Mouse (Mus musculus): ENCODE data around the gene Ramp1.

Gene Ramp1

DNA sequence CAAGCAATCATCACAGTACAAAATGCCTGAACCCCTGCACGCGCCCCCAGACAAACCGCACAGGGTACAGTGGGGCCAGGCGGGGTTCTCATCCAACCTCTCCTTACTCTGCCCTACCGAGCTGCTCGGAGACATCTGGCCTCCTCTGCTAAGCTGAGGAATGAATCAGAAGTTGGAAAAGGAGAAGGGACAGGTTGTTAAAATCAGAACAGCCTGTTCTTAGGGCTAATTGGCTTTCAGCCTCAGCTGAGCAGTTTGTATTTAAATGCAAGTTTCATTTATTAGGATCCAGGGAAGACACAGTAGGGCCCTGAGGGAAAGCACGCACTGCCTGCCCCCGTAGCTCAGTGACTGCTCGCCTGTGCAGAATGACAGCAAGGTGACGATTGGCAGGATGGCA, 20.2 kb downstream of the Ramp1 start:
- peak in 1 of 2 experiments; percentile 46 for DNase-seq (ENCODE audit: low spot score in 2 of 2)

DNA sequence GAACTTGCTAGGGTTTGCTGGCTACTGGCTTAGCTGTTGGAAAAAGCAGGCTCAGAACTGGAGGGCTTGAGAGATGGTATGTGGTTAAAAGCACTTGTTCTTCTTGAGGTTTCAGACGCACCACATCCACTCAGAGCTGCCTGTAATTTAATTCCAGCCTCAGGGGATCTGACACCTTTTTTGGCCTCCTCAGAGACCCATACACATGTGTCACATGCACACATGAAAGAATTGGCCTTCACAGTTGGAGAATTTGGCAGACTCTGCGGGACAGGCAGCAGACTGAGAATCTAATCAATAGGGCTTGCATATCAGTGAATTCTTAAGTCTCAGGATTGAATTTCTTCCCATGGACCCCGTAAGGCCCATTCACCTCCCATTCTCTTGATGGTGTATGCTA, 21.5 kb downstream of the Ramp1 start:
- no peak for DNase-seq (ENCODE audit: low spot score in 2 of 2)

DNA sequence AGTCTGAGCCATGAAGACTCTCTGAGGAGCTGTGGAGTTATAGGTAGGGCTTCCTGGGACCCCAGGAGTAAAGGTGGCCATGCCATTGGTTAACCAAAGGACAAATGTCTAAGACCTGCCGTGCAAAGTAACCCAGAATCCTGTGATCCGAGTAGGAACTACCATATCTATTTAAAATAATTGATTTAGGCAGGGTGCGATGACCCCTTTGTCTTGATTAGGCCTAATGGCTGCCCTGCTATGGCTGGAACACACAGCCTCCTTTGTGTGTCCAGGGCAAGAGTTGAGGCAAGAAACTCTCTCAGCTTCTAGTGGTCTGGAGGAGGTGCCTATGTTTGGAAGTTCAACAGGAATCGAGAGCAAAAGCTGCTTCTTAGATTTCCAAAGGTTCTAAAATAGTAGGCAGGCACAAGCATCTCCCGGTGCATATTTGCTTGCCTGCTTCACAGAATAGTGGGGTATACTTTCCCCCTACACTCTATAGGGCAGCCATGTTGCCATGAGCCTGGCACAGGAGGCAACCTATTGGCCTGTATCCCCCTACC, 24.7 kb downstream of the Ramp1 start:
- DNase-seq (ENCODE audit: low spot score in 2 of 2) = no peak

DNA sequence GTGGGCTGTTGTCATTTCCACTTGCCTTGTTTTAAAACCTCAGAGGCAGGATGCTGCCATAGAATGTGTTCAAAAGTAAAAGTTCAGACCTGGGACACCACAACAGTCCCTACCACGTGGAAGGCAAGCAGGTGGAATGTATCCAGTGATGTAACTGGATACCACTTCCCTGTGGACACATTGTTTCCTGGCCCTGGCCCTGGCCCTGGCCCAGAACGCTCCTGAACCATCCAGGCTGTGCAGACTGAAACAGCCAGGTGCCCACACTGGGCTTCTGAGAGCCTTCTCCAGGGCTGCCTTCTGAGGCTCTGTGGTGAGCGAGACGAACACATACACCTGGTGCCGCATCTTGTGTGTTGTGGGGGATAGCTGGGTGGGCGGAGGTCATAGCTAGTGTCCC, 26.0 kb downstream of the Ramp1 start:
- DNase-seq (ENCODE audit: low spot score in 2 of 2) = no peak

DNA sequence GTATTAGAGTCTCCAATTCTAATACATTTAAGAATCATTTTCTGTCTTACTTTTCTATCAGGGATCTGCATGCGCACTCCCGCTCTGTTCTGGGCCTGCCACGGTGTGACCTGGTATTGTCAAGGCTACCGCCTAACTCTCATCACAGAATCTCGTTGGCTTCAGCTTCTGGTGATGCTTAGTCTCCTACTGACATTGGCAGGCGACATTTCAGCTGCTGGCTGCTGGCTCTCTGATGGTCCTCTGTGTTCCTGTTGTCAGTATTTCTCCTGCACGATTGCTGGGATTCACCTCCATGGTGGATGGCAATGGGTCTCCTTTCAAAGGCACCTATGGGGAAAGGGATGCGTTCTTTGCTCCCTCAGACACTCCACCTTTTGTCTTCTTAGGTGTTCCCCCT, 26.7 kb downstream of the Ramp1 start:
- DNase-seq (ENCODE audit: low spot score in 2 of 2) = no peak

DNA sequence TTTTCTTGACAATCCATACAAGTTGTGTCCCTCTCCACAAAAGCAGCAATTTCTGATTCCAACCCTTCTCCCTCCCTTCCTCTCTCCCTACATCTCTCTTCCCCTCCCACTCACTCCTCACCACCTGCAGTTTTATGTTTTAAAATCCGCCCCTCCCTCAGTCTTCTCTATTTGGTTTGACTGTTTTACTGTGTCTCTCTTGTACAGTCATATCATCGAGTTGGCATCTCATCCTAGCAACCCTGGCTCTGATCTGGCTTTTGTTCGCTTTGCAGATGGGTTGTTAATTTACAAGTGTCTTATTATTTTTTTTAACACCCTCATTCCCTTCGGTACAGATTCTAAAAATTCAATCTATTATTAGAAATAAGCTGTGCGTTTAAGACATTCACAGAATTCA, 27.3 kb downstream of the Ramp1 start:
- peak; percentile 41 to 50 for DNase-seq (ENCODE audit: low spot score in 2 of 2)

DNA sequence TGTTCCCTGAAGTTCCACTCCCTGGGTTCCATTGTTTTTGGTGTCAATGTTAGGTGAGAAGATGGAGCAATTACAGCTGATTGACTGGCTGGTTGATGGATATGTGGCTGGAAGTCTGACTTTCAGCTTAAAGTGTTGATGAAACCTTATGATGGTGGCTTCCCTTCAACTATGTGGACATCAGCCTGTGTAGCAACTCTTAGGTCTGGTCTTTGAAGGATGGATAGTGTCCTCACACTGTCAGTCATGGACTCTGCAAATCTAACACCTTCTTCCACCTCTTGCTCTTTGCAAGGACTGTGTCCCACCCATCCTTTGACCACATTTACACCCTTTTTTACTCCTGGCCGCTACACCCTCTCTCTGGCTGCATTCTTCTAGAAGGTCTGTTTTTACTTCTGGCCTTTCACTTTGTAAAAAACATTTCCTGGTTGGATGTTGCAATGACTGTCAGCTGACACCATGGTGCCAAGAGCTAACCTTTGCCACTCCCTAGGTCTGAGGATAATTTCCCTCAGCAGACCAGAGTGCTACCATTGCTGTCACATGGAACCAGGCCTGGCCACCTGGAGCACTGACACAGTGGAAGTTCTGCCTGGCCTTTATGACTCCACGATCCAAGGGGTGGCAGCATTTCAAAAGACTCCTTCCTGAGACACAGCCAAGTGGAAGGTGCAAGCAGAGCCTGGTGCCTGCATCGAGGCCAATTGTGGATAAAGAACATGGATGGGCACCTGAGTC, 27.9 kb downstream of the Ramp1 start:
- DNase-seq (ENCODE audit: low spot score in 2 of 2) = no peak

DNA sequence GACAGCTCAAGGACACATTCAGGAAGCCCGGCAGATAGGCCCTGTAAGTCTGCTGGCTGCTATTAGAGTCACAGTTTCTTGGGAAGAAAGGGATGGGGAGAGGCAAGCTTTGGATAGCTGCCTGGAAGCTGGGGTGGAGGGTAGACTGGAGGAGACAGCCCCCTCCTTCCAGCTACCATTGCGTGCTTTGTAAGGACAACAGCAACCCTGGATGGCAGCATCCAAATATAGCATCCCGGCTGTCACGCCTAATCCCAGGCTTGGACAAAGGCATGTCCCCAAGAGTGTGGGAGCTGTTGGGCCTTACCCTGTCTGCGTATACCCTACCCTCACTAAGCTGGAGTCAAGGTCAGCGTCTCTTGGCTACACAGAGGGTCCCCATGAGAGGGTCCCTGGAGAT, 29.7 kb downstream of the Ramp1 start:
- DNase-seq (ENCODE audit: low spot score in 2 of 2) = peak; percentile 71 to 73

DNA sequence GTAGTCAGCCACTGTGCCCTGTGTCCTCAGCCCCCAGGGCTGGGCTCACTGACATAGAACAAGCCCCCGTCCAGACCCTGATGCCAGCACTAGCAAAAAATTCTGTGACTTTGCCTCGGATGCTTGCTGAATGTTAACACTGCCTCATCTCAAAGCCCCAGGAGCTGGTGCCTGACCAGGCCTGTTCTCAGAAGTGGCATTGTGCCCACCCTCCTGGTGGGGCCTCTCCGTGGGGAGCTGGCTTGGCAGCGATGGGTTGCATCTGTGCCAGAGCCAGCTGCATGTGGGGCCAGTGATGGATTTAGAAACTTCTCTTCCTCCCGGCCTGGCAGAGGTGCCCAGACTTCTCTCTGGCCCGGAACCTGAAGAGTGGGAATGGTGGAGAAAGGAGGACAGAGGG, 30.2 kb downstream of the Ramp1 start:
- peak; percentile 76 to 85 for DNase-seq (ENCODE audit: low spot score in 2 of 2)

DNA sequence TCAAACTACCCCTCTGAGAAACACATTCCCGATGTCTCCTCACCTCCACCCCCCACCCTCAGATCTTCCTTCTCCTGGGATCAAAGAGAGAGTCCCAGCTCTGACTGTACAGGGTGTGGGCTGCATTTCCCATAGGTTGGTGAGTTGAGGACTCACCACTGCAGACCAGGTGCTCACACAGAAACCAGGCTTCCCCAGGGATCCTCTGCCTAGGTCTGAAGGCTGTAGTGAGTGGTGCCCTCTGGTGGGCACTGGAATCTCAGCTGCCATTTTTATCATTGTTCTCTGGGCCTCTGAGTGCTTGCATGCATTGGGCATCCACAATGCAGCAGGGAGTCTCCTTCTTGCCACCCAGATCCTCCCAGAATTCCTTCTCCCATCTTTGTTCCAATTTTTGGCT, 31.5 kb downstream of the Ramp1 start:
- peak; percentile 76 to 81 for DNase-seq (ENCODE audit: low spot score in 2 of 2)

DNA sequence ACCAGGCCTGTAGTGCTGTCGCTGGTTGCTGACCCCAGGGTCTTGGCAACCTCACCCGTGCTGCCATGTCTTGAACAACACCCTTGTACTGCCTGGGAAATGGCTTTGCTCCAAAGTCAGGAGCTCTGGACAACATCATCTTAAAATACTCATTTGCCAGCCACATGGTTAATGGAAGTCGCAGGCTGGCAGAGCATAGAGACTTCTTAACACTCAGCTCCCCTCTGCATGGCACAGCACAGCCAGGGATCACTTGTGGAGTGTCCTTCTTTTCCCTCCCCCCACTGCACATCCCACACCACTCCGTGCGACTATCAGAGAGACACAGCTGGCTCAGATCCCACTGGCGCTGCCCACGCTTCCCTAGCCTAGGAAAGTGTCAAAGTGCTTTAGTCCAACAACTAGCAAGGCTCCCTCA, 32.0 kb downstream of the Ramp1 start:
- peak in 1 of 2 experiments; percentile 53 for DNase-seq (ENCODE audit: low spot score in 2 of 2)

DNA sequence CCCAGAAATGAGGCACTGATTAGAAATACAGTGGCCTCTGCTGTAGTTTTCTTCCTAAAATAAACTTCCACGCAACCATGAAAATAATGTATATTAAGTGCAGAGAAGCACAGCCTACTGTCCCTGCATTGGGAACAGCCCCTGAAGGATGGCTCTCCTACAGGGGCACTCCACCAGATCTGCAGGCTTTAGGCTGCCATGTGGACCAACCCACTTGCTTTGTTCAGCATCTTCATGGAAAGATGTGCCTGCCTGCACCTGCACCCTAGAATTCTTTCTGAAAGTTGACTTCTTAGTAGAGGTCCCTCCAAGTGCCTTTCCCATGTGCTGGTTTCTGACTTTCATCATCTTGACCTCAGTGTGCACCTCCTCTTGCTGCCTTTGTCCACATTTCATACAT, 35.6 kb downstream of the Ramp1 start:
- no peak for DNase-seq (ENCODE audit: low spot score in 2 of 2)

DNA sequence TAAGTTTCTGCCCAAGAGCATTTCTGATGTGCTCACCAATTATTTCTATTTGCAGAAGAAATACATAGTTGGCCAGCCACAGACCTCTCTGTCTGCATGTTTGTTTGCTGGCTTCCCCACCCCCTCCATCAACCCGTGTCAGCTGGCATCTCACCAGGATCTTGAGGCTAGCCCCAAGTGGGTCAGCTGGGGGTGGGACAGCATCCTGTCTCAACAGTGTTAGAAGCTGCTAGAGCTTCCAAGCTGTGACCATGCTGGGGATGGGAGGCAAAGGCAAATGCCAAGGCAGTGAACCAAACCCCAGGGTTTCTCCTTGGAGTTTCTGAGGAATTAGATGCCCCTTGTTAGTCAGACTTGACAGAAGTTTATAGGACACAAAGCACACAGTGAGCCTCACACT, 36.4 kb downstream of the Ramp1 start:
- DNase-seq (ENCODE audit: low spot score in 2 of 2) = no peak

DNA sequence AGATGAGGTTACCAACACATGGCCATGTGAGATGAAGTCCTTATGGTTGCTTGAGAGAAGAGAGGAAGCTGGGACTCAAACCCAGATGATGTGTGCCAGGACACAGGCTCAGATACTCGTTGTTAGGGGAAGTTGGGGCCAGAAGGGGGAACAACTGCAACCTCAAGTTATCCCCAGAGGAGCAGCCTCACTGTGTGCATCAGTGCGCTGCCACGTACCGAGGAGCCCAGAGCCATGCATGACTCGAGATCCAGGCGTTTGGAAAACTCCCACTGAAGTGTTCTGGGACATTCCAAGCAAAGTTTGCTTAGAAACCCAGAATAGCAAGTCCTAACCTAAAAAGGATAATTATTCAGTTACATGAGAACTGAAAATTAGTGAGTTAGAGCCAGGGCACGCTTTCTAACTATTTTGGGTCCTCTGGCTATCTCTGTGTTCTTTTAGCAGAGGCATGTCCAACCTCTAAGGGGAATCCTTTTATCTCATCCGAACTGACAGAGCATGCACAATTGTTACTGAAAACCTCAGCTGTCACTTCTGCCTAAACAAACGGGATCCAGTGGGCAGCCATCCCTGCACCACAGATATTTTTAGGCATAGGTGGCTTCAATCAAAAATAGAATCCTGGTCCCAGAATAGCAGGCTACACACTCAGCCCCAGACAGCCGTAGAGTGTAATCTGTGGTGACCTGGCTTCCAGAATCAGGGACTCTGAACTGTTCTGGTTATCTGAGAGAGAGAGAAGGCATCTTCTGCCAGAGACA, 37.1 kb downstream of the Ramp1 start:
- DNase-seq (ENCODE audit: low spot score in 2 of 2) = no peak

DNA sequence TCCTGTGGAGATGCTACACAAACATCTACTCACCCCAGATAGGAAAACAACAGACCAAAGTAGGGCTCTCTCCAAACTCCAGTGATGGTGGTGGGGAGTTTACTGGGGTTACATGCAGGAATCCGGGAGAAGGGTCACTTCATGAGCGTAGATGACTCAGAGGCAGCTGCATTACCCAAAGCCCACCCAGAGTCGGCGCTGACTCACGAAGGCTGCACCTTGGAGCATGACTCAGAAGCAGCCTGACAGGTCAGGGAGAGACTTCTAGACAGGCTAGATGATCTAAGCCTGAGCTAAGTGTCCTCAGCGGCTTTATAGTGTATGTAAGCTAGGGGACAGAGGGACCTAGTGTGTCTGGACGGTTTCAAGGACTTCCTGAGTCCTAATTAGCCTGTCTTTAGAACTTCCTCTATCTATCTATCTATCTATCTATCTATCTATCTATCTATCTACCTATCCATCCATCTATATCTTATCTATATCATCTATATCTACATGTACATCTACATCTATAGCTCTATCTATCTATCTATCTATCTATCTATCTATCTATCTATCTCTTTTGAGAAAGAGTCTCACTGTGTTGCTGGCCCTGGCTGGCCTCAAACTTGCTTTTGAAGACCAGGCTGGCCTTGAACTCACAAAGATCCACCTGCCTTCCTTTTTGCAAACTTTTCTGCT, 40.2 kb downstream of the Ramp1 start:
- DNase-seq (ENCODE audit: low spot score in 2 of 2) = no peak

DNA sequence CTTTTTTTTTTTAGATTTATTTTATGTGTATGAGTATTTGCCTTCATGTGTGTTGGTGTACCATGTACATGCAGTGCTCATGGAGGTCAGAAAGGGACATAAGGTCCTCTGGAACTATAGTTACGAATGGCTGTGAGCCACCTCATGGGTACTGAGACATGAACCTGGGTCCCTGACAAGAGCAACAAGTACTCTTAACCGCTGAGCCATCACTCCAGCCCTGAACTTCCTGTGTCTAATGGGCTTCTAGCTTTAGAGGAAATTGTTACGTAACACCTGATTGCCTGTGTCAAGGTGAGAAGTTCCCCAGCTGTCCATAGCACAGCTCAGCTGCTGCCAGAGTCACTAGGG, 40.7 kb downstream of the Ramp1 start:
- DNase-seq (ENCODE audit: low spot score in 2 of 2) = no peak

DNA sequence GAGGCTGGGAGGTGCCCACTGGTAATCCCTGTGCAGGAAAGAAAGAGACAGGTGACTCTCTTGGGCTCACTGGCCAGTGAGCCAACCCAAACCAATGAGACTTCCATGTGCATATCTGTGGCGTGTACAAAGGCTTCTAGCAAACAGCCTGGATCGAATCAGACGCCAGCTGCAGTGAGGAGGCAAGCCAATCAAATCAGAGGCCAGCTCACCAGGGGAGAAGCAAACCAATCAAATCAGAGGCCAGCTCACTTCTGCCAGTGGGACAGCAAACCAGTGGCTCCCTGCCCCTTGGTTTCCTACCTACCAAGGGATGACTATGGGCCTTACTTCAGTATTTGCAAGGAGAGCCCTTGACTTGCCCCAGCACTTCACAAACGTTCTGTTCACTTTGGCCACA, 46.9 kb downstream of the Ramp1 start:
- no peak for DNase-seq (ENCODE audit: low spot score in 2 of 2)

DNA sequence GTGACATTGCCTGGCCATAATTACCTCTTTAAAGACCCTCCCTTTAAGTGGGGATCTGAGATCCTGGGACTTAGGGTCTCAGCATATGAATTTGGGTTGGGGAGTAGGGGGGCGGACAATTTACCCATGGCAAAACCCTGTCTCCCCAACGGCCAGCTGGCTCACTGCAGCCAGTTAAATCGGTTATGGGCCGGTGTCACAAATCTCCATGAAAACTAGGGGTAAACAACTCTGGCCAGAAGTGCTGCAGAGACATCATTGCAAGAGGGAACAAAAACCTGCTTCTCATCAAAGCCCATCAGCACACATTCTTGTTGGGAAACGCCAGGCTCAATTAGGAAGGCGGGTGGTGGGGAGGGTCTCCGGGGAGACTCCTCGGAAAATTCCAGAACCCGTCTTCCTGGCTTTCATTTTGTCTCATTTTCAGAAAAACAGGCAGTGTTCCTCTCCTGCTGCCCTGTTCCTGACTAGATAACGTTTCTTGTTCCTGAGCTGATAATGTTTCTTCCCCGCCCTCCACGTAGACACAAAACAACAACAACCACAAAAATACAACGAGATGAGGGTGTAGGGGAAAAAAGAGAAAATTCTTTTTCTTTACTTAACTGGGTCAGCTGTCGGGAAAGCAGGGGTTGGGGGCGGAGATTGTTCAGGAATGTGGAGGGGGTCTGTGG, 47.9 kb downstream of the Ramp1 start:
- no peak for DNase-seq (ENCODE audit: low spot score in 2 of 2)

DNA sequence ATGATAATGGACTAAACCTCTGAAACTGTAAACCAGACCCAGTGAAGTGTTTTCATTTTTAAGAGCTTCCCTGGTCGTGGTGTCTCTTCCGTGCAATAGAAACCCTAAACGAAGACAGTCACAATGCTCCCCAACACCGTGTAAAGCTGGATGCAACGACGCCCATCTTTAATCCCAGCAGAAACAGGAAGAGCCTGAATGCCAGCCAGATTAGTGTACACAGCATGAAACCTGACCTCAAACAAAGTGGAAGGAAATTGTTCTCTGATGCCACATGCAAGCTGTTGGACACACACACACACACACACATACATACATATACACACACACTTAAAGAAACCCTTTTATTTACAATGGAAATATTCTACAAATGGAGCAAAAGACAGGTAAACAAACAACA, 51.5 kb downstream of the Ramp1 start:
- no peak for DNase-seq (ENCODE audit: low spot score in 2 of 2)

DNA sequence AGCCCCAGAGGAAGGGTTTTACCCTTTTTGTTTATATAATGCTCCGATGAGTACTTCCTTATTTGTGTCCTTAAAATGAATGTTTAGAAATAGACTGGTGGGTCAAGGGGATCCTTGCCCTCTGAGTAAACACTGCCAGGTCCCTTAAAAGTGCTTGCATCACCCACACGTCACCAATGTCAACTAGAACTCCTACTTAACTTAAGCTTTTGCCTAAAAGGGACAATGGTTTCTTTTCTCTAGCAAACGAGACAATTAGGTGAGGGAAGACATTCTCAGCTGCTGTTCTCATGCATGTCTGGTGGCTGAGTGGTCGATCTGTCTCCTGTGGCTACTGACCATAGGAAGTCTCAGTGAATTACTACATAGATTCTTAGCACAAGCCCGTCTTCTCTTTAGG, 52.3 kb downstream of the Ramp1 start:
- DNase-seq (ENCODE audit: low spot score in 2 of 2) = no peak

DNA sequence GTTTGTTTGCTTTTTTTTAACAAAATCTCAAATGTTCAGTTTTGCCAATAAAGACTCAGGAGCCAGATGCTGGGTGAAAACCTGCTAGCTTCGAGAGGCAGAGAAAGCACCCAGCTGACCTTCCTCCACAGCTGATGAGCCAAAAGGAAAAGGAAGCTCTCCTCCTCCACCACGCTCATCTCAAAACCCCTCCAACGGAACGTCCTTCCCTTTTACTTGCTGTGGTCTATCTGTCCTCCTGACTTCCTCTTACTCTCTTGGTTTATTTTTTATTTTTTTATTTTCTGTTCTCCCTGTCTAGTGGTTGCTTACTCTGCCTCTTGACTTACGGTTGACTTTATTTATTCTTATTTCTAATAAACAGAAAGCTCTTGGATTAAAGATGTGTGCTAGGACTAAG, 55.8 kb downstream of the Ramp1 start:
- DNase-seq (ENCODE audit: low spot score in 2 of 2) = no peak

DNA sequence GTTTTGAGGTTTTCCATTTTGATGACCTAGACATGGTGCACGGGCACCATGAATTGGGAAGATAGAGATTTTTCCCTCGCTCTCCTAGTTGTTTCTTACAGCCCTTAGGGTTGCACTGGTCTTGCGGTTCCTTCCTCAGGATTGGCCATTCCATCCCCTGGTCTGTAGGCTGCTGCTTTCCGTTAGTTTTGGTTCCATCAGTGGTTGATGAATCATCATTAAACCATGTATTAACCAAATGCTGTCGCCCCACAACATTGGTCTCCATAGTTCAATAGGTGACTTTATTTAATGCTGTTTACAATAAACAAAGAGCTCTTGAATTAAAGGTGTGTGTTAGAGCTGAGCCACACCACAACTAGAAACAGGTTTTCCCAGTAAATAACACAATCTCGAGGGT, 58.1 kb downstream of the Ramp1 start:
- DNase-seq (ENCODE audit: low spot score in 2 of 2) = no peak

Data from right cerebral cortex, adult 2 months (tissue).